Mouse (Mus musculus): ENCODE data around the gene Zbtb9. TPM values are rescaled to one million over a fixed set of nuclear protein-coding genes. Genes with fewer than 3 reads are reported as not detected.
A peak's percentile ranks its signal among the peaks of the same experiment; 100 is the strongest.

Gene Zbtb9
- total RNA-seq, 4 experiments from 2014 or later = 13.1 to 15.9 (median 14.7) TPM

DNA sequence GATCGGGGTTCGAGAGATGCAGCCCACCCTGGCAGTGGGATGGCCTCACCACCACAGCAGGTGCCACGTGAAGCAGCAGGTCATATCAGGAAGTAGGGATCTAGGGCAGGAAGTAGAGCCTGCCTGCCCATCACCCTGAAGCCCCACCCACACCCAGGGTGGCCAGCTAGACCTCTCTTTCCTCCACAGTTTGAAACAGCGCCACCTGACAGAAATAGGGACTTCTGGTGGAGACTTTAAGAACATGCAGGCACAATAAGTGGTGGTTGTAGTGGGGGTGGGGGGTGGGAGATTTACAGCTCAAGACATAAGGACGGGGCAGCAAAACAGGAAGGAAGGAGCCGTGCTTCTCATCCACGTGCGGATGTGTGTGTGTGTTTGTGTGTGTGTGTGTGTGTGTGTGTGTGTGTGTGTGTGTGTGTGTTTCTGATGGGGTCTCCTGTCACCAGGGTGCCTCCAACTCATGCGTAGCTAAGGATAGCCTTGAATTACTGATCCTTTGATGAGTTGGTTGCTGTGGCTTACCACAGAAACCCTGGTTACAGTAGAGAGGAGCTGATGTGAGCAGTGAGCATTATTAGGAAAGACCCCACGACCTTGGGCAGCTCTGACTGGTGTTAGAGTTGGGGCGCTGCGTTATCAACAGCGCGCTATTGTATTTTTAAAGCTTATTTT is 39.2 kb downstream of the Zbtb9 start:
- no peak for DNase-seq (ENCODE audit: low spot score in 2 of 2)

DNA sequence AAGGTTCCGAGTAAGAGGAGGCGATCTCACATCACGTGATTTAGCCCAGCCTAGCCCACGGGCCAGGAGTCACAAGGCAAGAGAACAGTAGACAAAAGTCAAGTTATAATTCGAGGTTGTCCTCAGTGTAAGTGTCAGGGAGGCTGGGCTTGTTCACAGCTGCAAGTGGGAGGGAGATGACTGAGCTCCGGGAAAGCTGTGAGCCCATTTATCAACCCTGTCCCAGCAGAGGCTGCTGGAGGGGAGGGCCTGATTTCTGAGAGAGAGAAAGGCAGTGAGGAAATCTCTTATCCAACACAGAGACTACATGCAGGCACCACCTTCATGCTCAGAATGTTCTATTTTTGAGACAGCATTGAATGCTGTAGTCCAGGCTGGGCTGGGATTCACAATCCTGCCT is 39.9 kb downstream of the Zbtb9 start:
- DNase-seq (ENCODE audit: low spot score in 2 of 2) = peak in 1 of 2 experiments; percentile 74

DNA sequence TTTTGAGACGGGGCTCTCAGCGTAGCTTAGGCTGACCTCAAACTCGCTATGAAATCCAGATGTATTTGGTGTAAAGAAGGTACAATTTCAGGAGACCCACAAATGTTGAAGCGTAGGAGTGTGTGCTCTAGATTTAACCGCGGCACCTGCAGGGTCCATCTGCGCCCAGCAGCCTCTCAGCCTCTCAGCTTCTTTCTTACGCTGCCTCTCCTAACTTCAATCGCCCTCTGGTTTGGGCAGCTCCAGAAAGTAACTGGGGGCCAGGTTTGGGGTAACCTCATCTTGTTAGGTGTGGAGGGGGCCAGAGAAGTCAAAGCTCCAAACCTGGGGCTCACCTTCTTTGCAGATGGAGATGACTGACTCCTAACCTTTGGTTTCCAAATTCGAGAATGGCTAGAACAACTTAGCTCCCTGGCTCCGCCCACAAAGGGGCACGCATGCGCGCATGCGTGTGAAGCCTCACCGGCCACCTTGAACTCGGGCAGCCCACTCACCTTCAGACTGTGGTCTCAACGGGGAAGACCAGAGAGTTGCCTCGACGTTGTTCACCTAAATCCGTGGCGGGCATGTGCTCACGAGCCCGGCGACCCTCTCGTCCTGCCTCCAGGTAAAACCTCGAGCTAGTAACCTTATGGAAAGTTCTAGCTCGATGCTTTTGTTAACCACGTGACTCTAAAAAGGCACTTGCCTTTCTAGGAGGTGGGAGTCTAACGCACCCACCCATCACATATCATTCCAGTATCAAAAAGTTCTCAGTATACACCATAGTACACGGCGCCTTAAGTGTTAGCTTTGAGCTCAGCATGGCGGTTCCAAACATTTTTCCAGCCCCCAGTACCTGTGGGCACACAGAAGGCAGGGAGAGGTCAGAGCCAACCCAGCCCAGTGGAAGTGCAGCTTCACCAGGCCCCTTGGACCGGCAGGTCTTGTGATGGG is 44.9 kb downstream of the Zbtb9 start:
- DNase-seq (ENCODE audit: low spot score in 2 of 2) = peak; percentile 75 to 79

DNA sequence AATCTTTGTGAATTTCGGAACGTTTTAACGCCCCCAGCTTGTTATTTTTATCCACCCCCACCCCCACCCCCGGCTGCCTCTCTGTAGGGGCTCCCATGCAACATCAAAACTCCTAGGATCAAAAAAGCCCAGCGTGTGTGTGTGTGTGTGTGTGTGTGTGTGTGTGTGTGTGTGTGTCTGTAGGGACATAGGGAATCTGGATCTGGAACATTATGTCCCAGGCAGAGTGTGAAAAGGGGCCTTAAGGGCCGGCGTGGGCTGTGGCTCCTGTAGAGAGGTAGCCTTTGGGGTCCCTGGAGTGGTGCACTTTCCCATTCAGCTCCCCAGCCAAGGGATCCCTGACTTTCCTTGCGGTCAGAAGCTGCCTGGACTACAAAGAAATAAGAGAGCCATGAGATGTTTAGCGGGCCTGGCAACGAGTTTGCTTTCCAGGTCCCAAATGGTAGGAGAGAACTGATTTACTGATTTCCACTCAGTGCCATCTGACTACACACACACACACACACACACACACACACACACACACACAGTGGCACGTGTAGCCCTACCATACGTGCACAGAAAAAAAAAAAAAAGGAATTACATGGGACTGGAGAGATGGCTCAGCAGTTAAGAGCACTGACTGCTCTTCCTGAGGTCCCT is 45.7 kb downstream of the Zbtb9 start:
- DNase-seq (ENCODE audit: low spot score in 2 of 2) = peak; percentile 42 to 47

DNA sequence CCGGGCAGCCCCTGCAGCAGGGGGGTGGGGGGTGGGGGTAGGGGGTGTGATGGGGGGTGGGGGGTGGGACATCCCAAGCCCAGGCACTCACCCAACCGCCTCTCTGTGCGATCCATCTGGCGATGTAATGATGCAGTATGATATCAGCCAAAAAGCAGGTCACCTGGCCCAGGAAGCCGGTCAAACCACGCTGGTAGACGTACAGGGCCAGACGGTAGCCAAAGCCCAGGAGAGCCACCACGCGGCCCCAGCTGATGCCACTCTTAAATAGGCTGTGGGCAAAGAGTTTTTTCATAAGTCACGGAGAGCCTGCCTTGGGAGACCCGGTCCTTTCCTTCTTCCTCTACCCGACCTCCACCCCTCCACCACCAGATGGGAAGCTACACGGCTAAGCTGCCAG is 48.1 kb downstream of the Zbtb9 start:
- DNase-seq (ENCODE audit: low spot score in 2 of 2) = no peak

DNA sequence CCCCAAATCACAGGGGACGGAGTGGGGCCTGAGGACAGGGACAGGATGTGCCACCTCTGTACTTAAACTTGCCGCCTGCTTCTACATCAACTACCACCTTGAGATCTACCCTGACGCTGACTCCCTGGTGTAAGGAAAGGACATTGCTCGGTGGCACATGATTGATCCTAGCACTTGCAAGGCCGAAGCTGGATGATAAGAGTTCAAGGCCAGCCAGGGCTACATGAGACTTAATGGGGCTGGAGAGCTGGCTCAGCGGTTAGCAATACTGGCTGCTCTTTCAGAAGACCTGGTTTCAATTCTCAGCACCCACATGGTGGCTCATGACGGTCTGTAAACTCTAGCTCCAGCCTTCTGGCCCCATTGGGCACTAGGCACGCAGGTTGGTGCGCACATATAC is 48.8 kb downstream of the Zbtb9 start:
- no peak for DNase-seq (ENCODE audit: low spot score in 2 of 2)

DNA sequence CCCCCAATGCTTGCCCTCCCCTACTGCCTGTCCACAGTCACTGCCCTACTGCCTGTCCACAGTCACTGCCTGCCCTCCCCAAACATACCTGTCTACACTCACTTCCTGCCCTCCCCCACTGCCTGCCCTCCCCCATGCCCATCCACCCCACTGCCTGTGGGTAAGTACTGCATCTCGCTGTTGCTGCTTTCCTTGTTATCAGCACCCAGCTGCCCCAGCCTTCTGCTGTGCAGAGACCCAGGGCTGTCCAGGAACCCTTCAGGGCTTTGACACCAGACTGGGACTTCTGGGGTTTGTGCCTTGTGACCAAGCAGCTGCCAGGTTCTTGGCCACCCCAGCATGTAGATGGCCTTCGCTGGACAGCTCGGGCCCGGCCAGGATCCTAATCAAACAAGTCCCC is 50.4 kb downstream of the Zbtb9 start:
- no peak for DNase-seq (ENCODE audit: low spot score in 2 of 2)

DNA sequence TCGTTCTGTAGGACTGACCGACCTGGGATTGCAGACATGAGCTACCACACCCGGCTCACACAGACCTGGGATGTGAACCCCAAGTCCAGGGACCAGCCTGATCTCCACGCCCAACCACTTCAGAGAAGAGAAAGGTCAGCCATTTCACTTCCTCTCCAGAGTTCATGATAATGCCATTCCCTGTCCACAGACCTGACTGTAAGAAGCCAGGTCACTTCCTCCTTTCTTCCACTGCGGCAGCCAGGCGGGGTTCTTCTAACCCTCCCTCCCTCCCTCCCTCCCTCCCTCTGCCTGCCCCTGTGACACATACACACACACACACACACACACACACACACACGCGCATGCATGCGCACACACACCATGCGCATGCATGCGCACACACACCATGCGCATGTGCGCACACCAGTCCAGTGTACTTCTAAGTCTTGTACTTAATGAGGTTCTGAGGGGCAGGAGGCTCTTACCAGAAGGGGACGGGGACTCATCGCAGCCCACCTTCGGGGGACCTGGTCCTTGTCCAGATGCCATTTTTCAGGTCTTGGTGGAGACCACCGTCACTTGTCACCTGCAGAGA is 52.4 kb downstream of the Zbtb9 start:
- no peak for DNase-seq (ENCODE audit: low spot score in 2 of 2)

DNA sequence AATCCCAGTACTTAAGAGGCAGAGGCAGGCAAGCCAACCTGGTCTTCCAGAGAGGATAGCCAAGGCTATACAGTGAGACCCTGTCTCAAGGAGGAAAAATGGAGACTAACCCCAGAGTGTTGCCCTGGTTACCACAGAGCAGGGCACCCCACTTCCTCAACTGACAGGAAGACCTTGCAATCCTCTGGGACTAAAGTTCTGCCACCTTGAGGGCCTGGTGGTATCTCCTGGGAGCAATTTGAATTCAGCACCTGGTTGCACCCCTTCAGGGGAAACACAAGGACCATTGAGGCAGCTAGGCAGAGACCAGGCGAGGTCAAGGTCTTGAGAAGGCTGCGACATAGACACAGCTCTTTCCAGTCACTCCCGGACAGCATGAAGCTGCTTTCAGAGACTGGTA is 53.0 kb downstream of the Zbtb9 start:
- no peak for DNase-seq (ENCODE audit: low spot score in 2 of 2)

DNA sequence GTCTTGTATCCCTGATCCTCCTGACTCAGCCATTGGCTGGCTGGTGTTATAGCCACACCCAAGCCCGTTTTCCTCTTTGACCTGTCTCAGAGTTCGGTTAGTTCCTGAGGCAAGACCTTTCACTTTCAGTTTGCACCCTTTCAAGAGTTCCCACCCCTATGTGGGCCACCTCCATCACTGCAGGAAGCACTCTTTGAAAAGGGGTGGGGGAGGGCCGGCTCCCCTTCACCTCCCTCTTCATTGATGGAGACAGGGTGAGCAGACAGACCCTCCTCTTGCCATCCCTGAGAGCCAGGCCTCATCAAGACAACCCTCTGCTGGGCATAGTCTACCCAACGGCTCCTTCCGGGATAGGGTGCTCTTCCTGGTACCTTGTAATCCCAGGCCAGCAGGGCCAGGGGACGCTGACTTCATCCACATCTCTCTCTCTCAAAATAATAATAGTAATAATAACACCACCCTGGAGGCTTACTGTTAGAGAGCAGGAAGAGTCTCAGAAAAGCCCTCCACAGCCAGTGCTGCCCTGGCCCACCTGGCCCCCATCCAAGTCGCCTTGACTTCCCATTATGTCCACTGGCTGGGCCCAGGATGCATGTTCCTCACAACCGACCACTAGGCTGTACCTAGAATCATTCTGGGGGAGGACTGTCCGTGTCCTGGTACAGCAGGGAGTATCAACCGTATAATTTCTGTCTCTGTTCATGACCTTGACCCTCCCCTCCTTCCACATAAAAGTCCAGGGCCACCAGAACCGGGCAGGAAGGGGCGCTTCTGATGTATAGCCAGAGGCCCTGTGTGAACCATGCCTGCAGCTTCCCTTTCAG is 54.7 kb downstream of the Zbtb9 start:
- DNase-seq (ENCODE audit: low spot score in 2 of 2) = no peak

DNA sequence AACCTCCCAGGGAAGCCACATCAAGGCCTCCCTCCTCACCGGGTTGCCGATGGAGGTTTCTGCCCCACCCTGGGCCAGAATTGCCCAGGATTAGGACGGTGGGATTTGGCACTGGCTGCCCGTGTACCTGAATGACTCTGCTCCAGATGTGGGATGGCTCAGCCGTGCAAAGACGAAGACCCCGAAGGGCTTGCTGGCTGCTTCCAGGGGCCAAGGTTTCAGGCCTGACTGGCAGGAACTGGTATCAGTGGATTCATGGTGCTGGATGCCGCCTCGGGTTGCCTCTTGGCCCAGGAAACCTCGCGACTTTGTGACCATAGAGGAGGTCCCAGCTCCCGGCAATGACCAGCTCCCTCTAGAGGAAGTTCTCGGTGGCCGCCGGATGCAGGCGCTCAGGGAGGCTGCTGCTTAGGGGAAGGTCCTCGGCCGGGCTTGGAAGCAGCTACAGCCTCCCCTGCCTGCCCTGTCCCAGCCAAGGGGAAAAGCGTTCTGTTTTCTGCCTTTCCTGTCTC is 55.4 kb downstream of the Zbtb9 start:
- DNase-seq (ENCODE audit: low spot score in 2 of 2) = peak; percentile 76 to 78

DNA sequence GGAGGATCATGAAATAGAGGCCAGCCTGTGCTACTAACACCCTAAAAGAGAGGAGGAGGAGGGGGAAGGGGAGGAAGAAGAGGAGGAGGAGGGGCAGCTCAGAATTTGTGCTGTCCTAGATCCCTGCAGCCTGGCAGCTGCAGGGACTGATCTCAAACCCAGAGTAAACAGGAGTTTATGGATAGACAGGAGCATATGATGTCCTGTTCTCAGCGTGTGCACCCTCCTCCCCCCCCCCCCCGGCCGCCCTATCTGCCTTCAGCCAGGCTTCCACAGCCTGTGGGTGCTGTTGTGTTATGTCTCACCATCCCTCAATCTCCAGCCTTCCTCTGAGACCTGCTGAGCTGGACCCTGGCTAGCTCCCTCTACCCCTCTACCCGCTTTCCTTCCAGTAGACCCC is 55.9 kb downstream of the Zbtb9 start, which contains the start of gene Bak1:
Bak1 (minus strand) TSS at position 101 of the 400 bp plus-strand sequence.
- no peak for DNase-seq (ENCODE audit: low spot score in 2 of 2)

DNA sequence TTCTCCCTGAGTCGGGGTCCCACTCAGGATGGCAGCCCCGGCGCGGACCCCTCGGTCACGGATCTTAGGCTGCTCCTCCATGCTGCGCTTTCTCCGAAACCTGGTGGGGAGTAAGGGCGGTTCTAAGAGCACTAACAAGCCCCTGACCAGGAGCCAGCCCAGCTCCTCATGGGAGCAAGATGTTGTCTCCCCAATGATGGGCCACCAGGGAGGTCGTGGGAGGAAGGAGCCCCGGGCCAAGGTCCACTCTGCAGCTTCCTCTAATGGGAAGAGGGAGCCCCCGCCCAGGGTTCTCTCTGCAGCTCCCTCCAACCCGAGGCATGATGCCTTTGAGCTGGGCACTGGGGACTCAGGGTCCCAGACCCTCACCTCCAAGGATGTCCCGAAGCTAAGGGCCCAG is 56.5 kb downstream of the Zbtb9 start:
- DNase-seq (ENCODE audit: low spot score in 2 of 2) = no peak

DNA sequence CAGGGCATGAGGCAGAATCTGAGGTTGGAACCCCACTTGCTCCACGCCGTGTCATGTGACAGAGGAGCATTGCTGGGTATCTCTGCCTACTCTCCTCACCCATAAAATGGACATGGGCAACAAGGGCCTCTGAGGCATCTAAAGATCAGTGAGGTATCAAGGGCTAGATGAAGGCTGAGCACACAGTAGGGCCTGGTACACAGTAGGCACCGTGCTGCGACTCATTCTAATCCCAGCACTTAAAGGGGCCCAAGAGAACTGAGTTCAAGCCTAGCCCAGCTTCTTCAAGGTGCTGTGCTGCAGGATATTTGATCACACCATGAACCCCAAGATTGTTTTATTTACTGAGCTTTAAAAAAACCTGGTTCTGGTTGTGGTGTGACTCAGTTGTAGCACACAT is 57.9 kb downstream of the Zbtb9 start:
- no peak for DNase-seq (ENCODE audit: low spot score in 2 of 2)

DNA sequence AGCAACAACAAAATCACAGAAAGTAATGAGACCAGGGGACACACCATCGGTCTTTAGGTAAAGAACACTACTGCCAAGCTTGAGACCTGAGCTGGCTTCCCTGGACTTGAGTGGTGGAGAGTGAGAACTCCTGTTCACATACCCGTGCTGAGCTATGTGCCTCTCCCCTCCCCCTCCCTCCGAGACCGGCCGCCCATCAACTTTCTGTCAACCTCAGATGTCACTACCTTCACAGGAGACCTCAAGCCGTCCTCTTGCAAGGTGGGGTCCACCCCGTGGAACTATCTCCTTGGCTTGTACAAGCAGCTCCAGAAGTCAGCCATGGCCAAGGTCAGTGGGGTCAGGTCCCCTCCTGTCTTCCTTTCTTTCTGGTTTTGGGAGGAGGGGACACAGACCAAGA is 59.4 kb downstream of the Zbtb9 start:
- DNase-seq (ENCODE audit: low spot score in 2 of 2) = no peak

DNA sequence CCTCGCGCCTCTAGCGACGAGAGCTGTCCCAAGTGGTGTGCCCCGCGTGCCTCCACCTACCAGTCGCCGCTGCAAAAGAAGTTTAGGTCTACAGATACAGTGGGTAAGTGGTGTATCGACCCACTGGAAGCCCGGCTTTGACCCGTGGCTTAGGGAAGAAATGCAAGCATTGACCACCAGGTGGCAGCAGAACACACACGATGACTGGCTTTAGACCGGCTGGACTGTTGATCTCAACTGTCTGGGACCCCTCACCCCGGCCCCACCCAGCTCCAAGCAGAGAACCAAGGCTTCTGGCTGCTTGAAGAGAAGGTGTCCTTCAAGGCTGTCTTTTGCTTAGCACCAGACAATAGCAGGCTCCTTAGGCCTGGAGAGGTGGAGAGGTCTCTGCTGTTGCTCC is 59.9 kb downstream of the Zbtb9 start:
- DNase-seq (ENCODE audit: low spot score in 2 of 2) = peak in 1 of 2 experiments; percentile 74

DNA sequence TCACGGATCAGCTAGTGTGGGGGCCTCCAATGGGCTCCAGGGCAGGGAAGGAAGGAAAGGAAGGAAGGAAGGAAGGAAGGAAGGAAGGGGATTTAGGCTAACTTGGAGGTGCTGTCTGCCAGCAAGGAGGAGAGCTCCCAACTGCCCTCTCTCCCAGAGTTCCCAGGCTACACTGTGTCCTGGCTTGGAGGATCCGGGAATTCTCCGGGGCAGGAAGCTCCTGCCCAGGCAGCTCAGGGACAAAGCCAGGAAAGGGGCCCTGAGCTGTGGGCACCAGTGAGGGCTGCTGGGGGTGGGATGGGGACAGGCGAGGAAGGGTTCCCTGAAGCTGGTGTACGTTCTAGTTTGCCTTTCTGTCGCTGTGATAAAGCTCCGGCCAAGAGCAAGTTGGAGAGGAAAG is 63.5 kb downstream of the Zbtb9 start:
- DNase-seq (ENCODE audit: low spot score in 2 of 2) = no peak

DNA sequence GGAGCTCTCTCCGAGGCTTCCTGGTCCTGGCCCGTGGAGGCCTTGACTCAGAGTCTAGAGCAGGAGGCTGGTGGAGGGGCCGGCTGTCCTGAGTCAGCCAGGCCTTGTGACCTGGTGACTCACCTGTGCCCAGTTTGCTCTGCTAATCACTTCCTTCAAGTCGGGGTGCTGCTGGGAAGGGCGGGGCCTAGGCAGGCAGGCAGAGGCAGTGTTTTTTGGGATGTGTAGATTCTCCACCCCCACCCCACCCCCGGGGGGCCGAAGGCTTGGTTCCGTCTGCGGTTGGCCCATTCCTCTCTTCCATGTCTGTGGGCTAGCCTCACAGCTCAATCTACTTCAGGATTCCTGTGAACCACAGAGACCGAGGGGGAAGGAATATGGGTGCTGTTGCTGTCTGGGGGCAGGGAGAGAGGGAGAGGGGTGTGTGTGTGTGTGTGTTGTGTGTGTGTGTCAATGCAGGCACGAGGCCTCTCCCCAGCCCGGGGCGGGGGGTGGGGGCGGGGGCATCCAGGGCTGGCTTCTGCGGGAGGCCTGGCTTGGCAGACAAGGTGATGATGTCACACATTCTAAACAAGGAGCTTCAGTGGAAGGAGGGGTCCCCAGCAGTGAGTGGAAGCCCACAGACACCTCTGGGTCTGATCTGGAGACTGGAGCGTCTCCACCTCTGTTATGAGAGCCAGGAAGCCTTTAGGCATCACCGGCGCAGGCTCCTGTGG is 65.5 kb downstream of the Zbtb9 start:
- no peak for DNase-seq (ENCODE audit: low spot score in 2 of 2)

DNA sequence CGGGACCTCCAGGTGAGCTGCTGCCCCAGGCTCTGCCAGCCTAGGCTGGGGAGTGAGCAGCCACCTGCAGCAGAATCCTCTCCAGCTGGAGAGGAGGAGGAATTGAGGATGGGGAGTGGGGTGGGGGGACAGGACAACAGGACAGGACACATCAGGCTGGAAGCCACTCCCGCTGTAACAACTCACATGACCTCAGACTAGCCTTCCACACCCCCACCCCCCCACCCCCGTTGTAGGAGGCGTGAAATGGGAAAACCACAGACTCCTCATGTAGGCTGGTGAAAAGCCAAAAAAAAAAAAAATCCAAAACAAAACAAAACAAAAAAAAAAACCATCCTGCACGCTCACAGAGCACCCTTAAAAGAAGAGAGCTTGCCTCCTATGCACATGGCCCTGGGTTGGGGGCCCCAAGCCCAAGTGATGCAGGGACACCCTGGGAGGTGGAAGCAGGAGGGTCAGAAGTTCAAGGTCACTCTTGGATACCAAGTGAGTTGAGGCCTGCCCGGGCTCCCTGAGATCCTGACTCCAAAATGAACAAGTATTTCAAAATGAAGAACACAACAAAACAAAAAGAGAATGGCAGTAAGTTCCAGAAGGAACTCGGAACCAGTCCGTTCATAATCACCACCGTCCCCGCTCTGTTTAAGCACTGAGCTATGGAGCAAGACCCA is 66.6 kb downstream of the Zbtb9 start:
- no peak for DNase-seq (ENCODE audit: low spot score in 2 of 2)

Data from left cerebral cortex, adult 8-10 months (tissue).